Mouse (Mus musculus): ENCODE data around the gene Evx1. TPM values are rescaled to one million over a fixed set of nuclear protein-coding genes. Genes with fewer than 3 reads are reported as not detected.

Gene Evx1
- polyA plus RNA-seq, 1 experiment = not detected

- TF ChIP-seq POLR2A (IDR thresholded peaks at IDR 0.05; ENCODE audit: low read depth, low read length) = no peak
- no peak for TF ChIP-seq CTCF (conservative IDR thresholded peaks at IDR 0.05; ENCODE audit: insufficient read depth, insufficient read length, low read depth, low read length)
- Histone ChIP-seq H3K36me3 (ENCODE audit: control insufficient read depth, insufficient read depth, low read length) (no peaks in the 10 kb centered on the region), H3K27me3 (replicated peaks; ENCODE audit: control insufficient read depth, insufficient read depth, low read length) (peaks cover 9% of the 10 kb centered on the region; the same call in 1 of the 2 replicates), H3K4me1 (ENCODE audit: control insufficient read depth, insufficient read depth, low read length) (peaks cover 2% of the 10 kb centered on the region; the same call in 1 of the 2 replicates), H3K4me3 (ENCODE audit: insufficient read depth, low read depth, low read length) (no peak overlapping the region), H3K27ac (ENCODE audit: insufficient read depth, low read depth, low read length) (no peak overlapping the region)
- DNase-seq = no peak
- 11% methylated on average over 45 of the region's 45 CpGs for WGBS
These were observed 22.1 kb upstream of the Evx1 start for GRCm38 (mm10) chr6:52291021-52291860.

GRCm38 (mm10) chr6:52292328-52292727 lies 21.0 kb upstream of the Evx1 start:
- DNase-seq = no peak

GRCm38 (mm10) chr6:52294616-52295015 lies 18.7 kb upstream of the Evx1 start:
- Histone ChIP-seq H3K4me1 (ENCODE audit: control insufficient read depth, insufficient read depth, low read length) (peaks cover 6% of the 10 kb centered on the region), H3K4me3 (ENCODE audit: insufficient read depth, low read depth, low read length) (no peak overlapping the region), H3K36me3 (ENCODE audit: control insufficient read depth, insufficient read depth, low read length) (no peaks in the 10 kb centered on the region), H3K27ac (ENCODE audit: insufficient read depth, low read depth, low read length) (no peak overlapping the region), H3K27me3 (replicated peaks; ENCODE audit: control insufficient read depth, insufficient read depth, low read length) (peaks cover 9% of the 10 kb centered on the region; the same call in 1 of the 2 replicates)
- no peak for TF ChIP-seq CTCF (conservative IDR thresholded peaks at IDR 0.05; ENCODE audit: insufficient read depth, insufficient read length, low read depth, low read length)
- no peak for TF ChIP-seq POLR2A (IDR thresholded peaks at IDR 0.05; ENCODE audit: low read depth, low read length)
- DNase-seq = peak; percentile 57
- WGBS = 42% methylated on average over 6 of the region's 6 CpGs

More at GRCm38 (mm10) chr6:52292328-52292727, 21.0 kb upstream of the Evx1 start:
- Histone ChIP-seq H3K27ac (ENCODE audit: insufficient read depth, low read depth, low read length) (no peak overlapping the region), H3K4me1 (ENCODE audit: control insufficient read depth, insufficient read depth, low read length) (peaks cover 2% of the 10 kb centered on the region; the same call in 1 of the 2 replicates), H3K4me3 (ENCODE audit: insufficient read depth, low read depth, low read length) (no peak overlapping the region), H3K27me3 (replicated peaks; ENCODE audit: control insufficient read depth, insufficient read depth, low read length) (peaks cover 9% of the 10 kb centered on the region; the same call in 1 of the 2 replicates), H3K36me3 (ENCODE audit: control insufficient read depth, insufficient read depth, low read length) (no peaks in the 10 kb centered on the region)
- TF ChIP-seq POLR2A (IDR thresholded peaks at IDR 0.05; ENCODE audit: low read depth, low read length) = no peak
- no peak for TF ChIP-seq CTCF (conservative IDR thresholded peaks at IDR 0.05; ENCODE audit: insufficient read depth, insufficient read length, low read depth, low read length)
- WGBS = 88% methylated on average over 7 of the region's 7 CpGs

- WGBS = 41% methylated on average over 4 of the region's 4 CpGs
- no peaks in the 10 kb centered on the region for H3K36me3 ChIP-seq (ENCODE audit: control insufficient read depth, insufficient read depth, low read length)
- no peak overlapping the region for H3K27ac ChIP-seq (ENCODE audit: insufficient read depth, low read depth, low read length)
- H3K4me3 ChIP-seq (ENCODE audit: insufficient read depth, low read depth, low read length) = no peak overlapping the region
- TF ChIP-seq CTCF (conservative IDR thresholded peaks at IDR 0.05; ENCODE audit: insufficient read depth, insufficient read length, low read depth, low read length) = no peak
- TF ChIP-seq POLR2A (IDR thresholded peaks at IDR 0.05; ENCODE audit: low read depth, low read length) = no peak
- H3K27me3 ChIP-seq (replicated peaks; ENCODE audit: control insufficient read depth, insufficient read depth, low read length) = no peaks in the 10 kb centered on the region
- peak; percentile 81 for DNase-seq
- peaks cover 6% of the 10 kb centered on the region for H3K4me1 ChIP-seq (ENCODE audit: control insufficient read depth, insufficient read depth, low read length)
These were observed 14.8 kb upstream of the Evx1 start for GRCm38 (mm10) chr6:52298511-52298910.

GRCm38 (mm10) chr6:52300806-52301205 lies 12.5 kb upstream of the Evx1 start:
- DNase-seq = no peak
- Histone ChIP-seq H3K36me3 (ENCODE audit: control insufficient read depth, insufficient read depth, low read length) (no peaks in the 10 kb centered on the region), H3K27ac (ENCODE audit: insufficient read depth, low read depth, low read length) (no peak overlapping the region), H3K27me3 (replicated peaks; ENCODE audit: control insufficient read depth, insufficient read depth, low read length) (no peaks in the 10 kb centered on the region), H3K4me1 (ENCODE audit: control insufficient read depth, insufficient read depth, low read length) (peaks cover 7% of the 10 kb centered on the region; the same call in 1 of the 2 replicates), H3K4me3 (ENCODE audit: insufficient read depth, low read depth, low read length) (no peak overlapping the region)
- TF ChIP-seq POLR2A (IDR thresholded peaks at IDR 0.05; ENCODE audit: low read depth, low read length) = no peak
- TF ChIP-seq CTCF (conservative IDR thresholded peaks at IDR 0.05; ENCODE audit: insufficient read depth, insufficient read length, low read depth, low read length) = no peak
- whole genome bisulfite sequencing = 70% methylated on average over 4 of the region's 4 CpGs

GRCm38 (mm10) chr6:52303426-52303825 lies 9.9 kb upstream of the Evx1 start:
- H3K4me3 ChIP-seq (ENCODE audit: insufficient read depth, low read depth, low read length) = no peak overlapping the region
- H3K36me3 ChIP-seq (ENCODE audit: control insufficient read depth, insufficient read depth, low read length) = no peaks in the 10 kb centered on the region
- WGBS = 72% methylated on average over 3 of the region's 3 CpGs
- no peak for TF ChIP-seq CTCF (conservative IDR thresholded peaks at IDR 0.05; ENCODE audit: insufficient read depth, insufficient read length, low read depth, low read length)
- no peak for TF ChIP-seq POLR2A (IDR thresholded peaks at IDR 0.05; ENCODE audit: low read depth, low read length)
- H3K27ac ChIP-seq (ENCODE audit: insufficient read depth, low read depth, low read length) = no peak overlapping the region
- peaks cover 5% of the 10 kb centered on the region; the same call in 1 of the 2 replicates for H3K4me1 ChIP-seq (ENCODE audit: control insufficient read depth, insufficient read depth, low read length)
- no peaks in the 10 kb centered on the region for H3K27me3 ChIP-seq (replicated peaks; ENCODE audit: control insufficient read depth, insufficient read depth, low read length)
- no peak for DNase-seq

GRCm38 (mm10) chr6:52305877-52306389 lies 7.4 kb upstream of the Evx1 start:
- TF ChIP-seq POLR2A (IDR thresholded peaks at IDR 0.05; ENCODE audit: low read depth, low read length) (no peak), CTCF (conservative IDR thresholded peaks at IDR 0.05; ENCODE audit: insufficient read depth, insufficient read length, low read depth, low read length) (peak; percentile 62)
- 2% methylated on average over 30 of the region's 30 CpGs for WGBS
- H3K27ac ChIP-seq (ENCODE audit: insufficient read depth, low read depth, low read length) = no peak overlapping the region
- peak; percentile 80 for DNase-seq
- no peaks in the 10 kb centered on the region for H3K36me3 ChIP-seq (ENCODE audit: control insufficient read depth, insufficient read depth, low read length)
- peaks cover 16% of the 10 kb centered on the region; the same call in 1 of the 2 replicates for H3K4me1 ChIP-seq (ENCODE audit: control insufficient read depth, insufficient read depth, low read length)
- H3K27me3 ChIP-seq (replicated peaks; ENCODE audit: control insufficient read depth, insufficient read depth, low read length) = no peaks in the 10 kb centered on the region
- peak overlapping the region; percentile 42 for H3K4me3 ChIP-seq (ENCODE audit: insufficient read depth, low read depth, low read length)

All from kidney, adult 2 months (tissue).